Mouse (Mus musculus) E14TG2a.4 (cell line): ENCODE measurements around the gene Slc26a8.
A peak's percentile ranks its signal among the peaks of the same experiment; 100 is the strongest.

Experiments
- H3K27me3 ChIP-seq: 2 replicates; pipeline ENCODE4 v1.6.1; 2014; ENCODE audit warnings: low read length, control low read depth; ENCODE audit not compliant: insufficient read depth
- H3K36me3 ChIP-seq: 2 replicates; pipeline ENCODE4 v1.6.1; 2014; ENCODE audit warnings: low read length, control low read depth; ENCODE audit not compliant: insufficient read depth
- H3K4me1 ChIP-seq: replicated peaks from 2 replicates; pipeline ENCODE4 v1.6.1; 2014; ENCODE audit warnings: low read depth, low read length, control low read depth
- H3K4me3 ChIP-seq: replicated peaks from 2 replicates; pipeline ENCODE4 v1.5.1; 2014; ENCODE audit warnings: mild to moderate bottlenecking, low read length
- H3K9me3 ChIP-seq: 2 replicates; pipeline ENCODE4 v1.6.1; 2014; ENCODE audit warnings: low read length, control low read depth
- CTCF ChIP-seq: conservative IDR thresholded peaks from 2 replicates; pipeline ENCODE4 v1.5.1; 2014; ENCODE audit warnings: low read length
- NANOG ChIP-seq: IDR thresholded peaks from 2 replicates; pipeline ENCODE4 v1.6.1; 2014; ENCODE audit warnings: borderline replicate concordance, low read length, mixed read lengths
- POU5F1 ChIP-seq: IDR thresholded peaks from 2 replicates; pipeline ENCODE4 v1.6.1; 2014; ENCODE audit warnings: low read length, borderline replicate concordance

Slc26a8 gene

GRCm38 (mm10) chr17:28696641-28697040 lies 6.6 kb upstream of the Slc26a8 start:
- TF ChIP-seq CTCF: no peak
- no peak for TF ChIP-seq POU5F1
- TF ChIP-seq NANOG: no peak
- Histone ChIP-seq H3K36me3 (peaks cover 41% of the 10 kb centered on the region), H3K4me3 (no peak overlapping the region)

GRCm38 (mm10) chr17:28694832-28695231 lies 4.8 kb upstream of the Slc26a8 start:
- H3K36me3 ChIP-seq: peaks cover 35% of the 10 kb centered on the region
- TF ChIP-seq POU5F1 (no peak), CTCF (no peak), NANOG (no peak)

More at GRCm38 (mm10) chr17:28696641-28697040, 6.6 kb upstream of the Slc26a8 start:
- H3K4me1 ChIP-seq: peaks cover 57% of the 10 kb centered on the region
- no peaks in the 10 kb centered on the region for H3K9me3 ChIP-seq
- no peaks in the 10 kb centered on the region for H3K27me3 ChIP-seq

GRCm38 (mm10) chr17:28694078-28694477 lies 4.0 kb upstream of the Slc26a8 start:
- Histone ChIP-seq H3K36me3 (peaks cover 35% of the 10 kb centered on the region), H3K9me3 (no peaks in the 10 kb centered on the region), H3K4me1 (peaks cover 70% of the 10 kb centered on the region), H3K27me3 (peaks cover 8% of the 10 kb centered on the region), H3K4me3 (no peak overlapping the region)
- no peak for TF ChIP-seq NANOG
- TF ChIP-seq CTCF: no peak
- no peak for TF ChIP-seq POU5F1

More at GRCm38 (mm10) chr17:28694832-28695231, 4.8 kb upstream of the Slc26a8 start:
- Histone ChIP-seq H3K4me1 (peaks cover 66% of the 10 kb centered on the region), H3K4me3 (no peak overlapping the region), H3K27me3 (peaks cover under 1% of the 10 kb centered on the region; the same call in 1 of the 2 replicates), H3K9me3 (no peaks in the 10 kb centered on the region)

GRCm38 (mm10) chr17:28693086-28693485 lies 3.1 kb upstream of the Slc26a8 start:
- Histone ChIP-seq H3K9me3 (no peaks in the 10 kb centered on the region), H3K36me3 (peaks cover 35% of the 10 kb centered on the region), H3K27me3 (peaks cover 15% of the 10 kb centered on the region), H3K4me3 (0 out of 2 replicates have a peak overlapping the region, but pooled peaks have one; percentile 98), H3K4me1 (peaks cover 65% of the 10 kb centered on the region)
- TF ChIP-seq NANOG: no peak
- TF ChIP-seq CTCF: no peak
- no peak for TF ChIP-seq POU5F1

- TF ChIP-seq NANOG (no peak), CTCF (no peak), POU5F1 (no peak)
- Histone ChIP-seq H3K4me1 (peaks cover 64% of the 10 kb centered on the region), H3K9me3 (no peaks in the 10 kb centered on the region), H3K27me3 (peaks cover 15% of the 10 kb centered on the region), H3K4me3 (peak overlapping the region; percentile 98), H3K36me3 (peaks cover 31% of the 10 kb centered on the region)
Measured at GRCm38 (mm10) chr17:28692341-28692710, 2.3 kb upstream of the Slc26a8 start.

GRCm38 (mm10) chr17:28691687-28692340 lies 1.8 kb upstream of the Slc26a8 start:
- Histone ChIP-seq H3K4me3 (peak overlapping the region; percentile 98), H3K36me3 (peaks cover 27% of the 10 kb centered on the region), H3K27me3 (peaks cover 15% of the 10 kb centered on the region), H3K4me1 (peaks cover 64% of the 10 kb centered on the region), H3K9me3 (no peaks in the 10 kb centered on the region)
- no peak for TF ChIP-seq POU5F1
- no peak for TF ChIP-seq NANOG
- TF ChIP-seq CTCF: no peak

GRCm38 (mm10) chr17:28690776-28691686 lies 998 bp upstream of the Slc26a8 start, which contains the start of gene Mapk14:
Mapk14 (plus strand) TSS chr17:28691329.
- no peak for TF ChIP-seq POU5F1
- no peak for TF ChIP-seq CTCF
- TF ChIP-seq NANOG: no peak
- peak within 1 kb of the TSS; percentile 98 for H3K4me3 ChIP-seq
- peaks cover 23% of the 10 kb centered on the region for H3K36me3 ChIP-seq
- peaks cover 58% of the 10 kb centered on the region for H3K4me1 ChIP-seq
- no peaks in the 10 kb centered on the region for H3K9me3 ChIP-seq
- peaks cover 15% of the 10 kb centered on the region for H3K27me3 ChIP-seq

- peaks cover 44% of the 10 kb centered on the region for H3K4me1 ChIP-seq
- TF ChIP-seq POU5F1 (no peak), CTCF (no peak), NANOG (no peak)
- no peak overlapping the region for H3K4me3 ChIP-seq
- H3K36me3 ChIP-seq: no peaks in the 10 kb centered on the region
- no peaks in the 10 kb centered on the region for H3K9me3 ChIP-seq
- peaks cover 15% of the 10 kb centered on the region for H3K27me3 ChIP-seq
Measured at GRCm38 (mm10) chr17:28687354-28687753, 2.7 kb downstream of the Slc26a8 start.
